Mouse (Mus musculus) testis, adult 2 months (tissue): ENCODE data around the gene Gdap1l1. TPM values are rescaled to one million over a fixed set of nuclear protein-coding genes. Genes with fewer than 3 reads are reported as not detected.

ENCODE experiments used
- H3K27ac ChIP-seq: fragments of 200-500 bp; 2 replicates; pipeline ENCODE4 v1.5.1; 2012; ENCODE audit warnings: low read depth, low read length; ENCODE audit not compliant: control insufficient read depth, insufficient read depth
- H3K27me3 ChIP-seq: fragments of 200-500 bp; 2 replicates; pipeline ENCODE4 v1.6.1; 2012; ENCODE audit warnings: mild to moderate bottlenecking, low read length, moderate library complexity; ENCODE audit not compliant: control insufficient read depth, insufficient read depth
- H3K36me3 ChIP-seq: fragments of 200-500 bp; 2 replicates; pipeline ENCODE4 v1.6.1; 2012; ENCODE audit warnings: mild to moderate bottlenecking, low read length; ENCODE audit not compliant: control insufficient read depth, insufficient read depth
- H3K4me1 ChIP-seq: fragments of 200-500 bp; 2 replicates; pipeline ENCODE4 v1.6.1; 2012; ENCODE audit warnings: low read length; ENCODE audit not compliant: control insufficient read depth, insufficient read depth
- H3K4me3 ChIP-seq: fragments of 200-500 bp; 2 replicates; pipeline ENCODE4 v1.5.1; 2012; ENCODE audit warnings: low read depth, mild to moderate bottlenecking, low read length, moderate library complexity, mixed read lengths; ENCODE audit not compliant: control insufficient read depth
- CTCF ChIP-seq: fragments of 200-500 bp; IDR thresholded peaks from 2 replicates; pipeline ENCODE4 v1.5.1; 2012; ENCODE audit warnings: low read depth, mild to moderate bottlenecking, inconsistent platforms, low read length, moderate library complexity; ENCODE audit not compliant: control insufficient read depth, insufficient read depth, insufficient replicate concordance
- POLR2A ChIP-seq: fragments of 200-500 bp; IDR thresholded peaks from 2 replicates; pipeline ENCODE4 v1.6.1; 2012; ENCODE audit warnings: low read depth, mild to moderate bottlenecking, inconsistent platforms, low read length, moderate library complexity; ENCODE audit not compliant: control insufficient read depth
- polyA plus RNA-seq: library from polyadenylated mRNA; depleted of rRNA; stranded (reverse); fragments of >200 nt; gene quantifications from 2 replicates; pipeline ENCODE4 v1.2.3, GENCODE M21; 2012; rRNA removed

The Gdap1l1 gene
- 0.16 and 0.18 TPM in 2 replicates for polyA plus RNA-seq

DNA sequence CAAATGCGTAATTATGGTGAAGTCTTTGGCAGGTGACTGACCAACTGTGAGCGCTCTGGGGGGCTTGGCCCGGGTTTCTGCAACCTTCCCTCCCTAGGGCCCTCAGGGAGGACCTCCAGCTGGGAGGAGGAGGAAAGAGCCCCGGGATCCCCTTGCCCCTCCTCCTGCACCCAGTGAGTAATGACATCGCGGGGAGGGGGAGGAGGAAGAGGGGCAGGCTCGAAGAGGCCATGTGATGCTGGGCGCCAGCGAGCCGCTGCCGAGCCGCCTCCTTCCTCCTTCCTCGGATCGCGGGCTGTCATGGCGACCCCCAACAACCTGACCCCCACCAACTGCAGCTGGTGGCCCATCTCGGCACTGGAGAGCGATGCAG lies at the start of gene Gdap1l1:
TSS of gene Gdap1l1 (plus strand) at position 231 of the 373 bp plus-strand sequence.
- H3K36me3 ChIP-seq: no peaks in the 10 kb centered on the region
- peak within 1 kb of the TSS; percentile 58 for H3K4me3 ChIP-seq
- H3K4me1 ChIP-seq: peaks cover 7% of the 10 kb centered on the region
- TF ChIP-seq POLR2A (no peak), CTCF (no peak)
- H3K27me3 ChIP-seq: no peaks in the 10 kb centered on the region
- no peak within 1 kb of the TSS for H3K27ac ChIP-seq

DNA sequence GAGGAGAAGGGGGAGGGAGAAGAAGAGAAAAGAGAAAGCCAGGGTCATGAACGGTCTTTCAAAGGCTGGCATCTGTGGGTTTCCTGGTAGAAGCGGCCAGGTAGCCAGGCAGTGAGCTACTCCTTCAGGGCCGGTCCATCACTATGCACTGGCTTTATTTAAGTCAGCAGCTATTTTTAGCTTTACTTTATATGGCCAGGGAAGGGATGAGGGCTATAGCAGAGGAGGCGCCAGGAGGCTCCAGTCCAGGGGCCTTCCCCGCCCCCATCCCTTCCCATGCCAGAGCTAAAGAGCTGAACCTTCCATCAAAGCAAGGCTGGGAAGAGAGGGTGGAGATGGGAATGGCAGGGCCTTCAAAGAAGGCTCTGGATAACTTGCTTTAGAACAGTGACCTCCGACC lies 45.8 kb upstream of the Gdap1l1 start:
- Histone ChIP-seq H3K27ac (no peak overlapping the region), H3K4me1 (peaks cover 1% of the 10 kb centered on the region), H3K4me3 (no peak overlapping the region), H3K36me3 (no peaks in the 10 kb centered on the region), H3K27me3 (no peaks in the 10 kb centered on the region)
- TF ChIP-seq POLR2A (no peak), CTCF (no peak)

DNA sequence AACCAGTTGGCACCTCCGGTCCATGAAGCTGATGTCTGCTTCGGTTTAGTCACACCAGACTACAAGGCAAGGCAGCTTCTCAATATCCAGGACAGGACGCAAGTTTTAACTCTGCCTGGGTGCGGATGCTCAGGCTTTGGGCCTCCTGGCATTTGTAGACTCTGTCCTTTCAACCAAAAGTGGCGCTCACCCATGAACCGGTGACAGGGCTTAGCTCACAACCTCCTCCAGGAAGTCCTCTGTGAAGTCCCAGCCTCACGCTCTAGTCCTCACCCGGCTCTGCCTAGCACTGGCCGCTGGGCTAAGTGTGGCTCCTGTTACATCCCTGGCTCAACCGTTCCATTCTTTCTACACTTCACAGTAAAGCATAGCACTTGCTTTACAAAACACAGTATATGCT lies 45.0 kb upstream of the Gdap1l1 start:
- H3K27me3 ChIP-seq: no peaks in the 10 kb centered on the region
- no peaks in the 10 kb centered on the region for H3K36me3 ChIP-seq
- no peak for TF ChIP-seq CTCF
- no peak for TF ChIP-seq POLR2A
- no peak overlapping the region for H3K4me3 ChIP-seq
- H3K4me1 ChIP-seq: peaks cover 9% of the 10 kb centered on the region
- no peak overlapping the region for H3K27ac ChIP-seq

DNA sequence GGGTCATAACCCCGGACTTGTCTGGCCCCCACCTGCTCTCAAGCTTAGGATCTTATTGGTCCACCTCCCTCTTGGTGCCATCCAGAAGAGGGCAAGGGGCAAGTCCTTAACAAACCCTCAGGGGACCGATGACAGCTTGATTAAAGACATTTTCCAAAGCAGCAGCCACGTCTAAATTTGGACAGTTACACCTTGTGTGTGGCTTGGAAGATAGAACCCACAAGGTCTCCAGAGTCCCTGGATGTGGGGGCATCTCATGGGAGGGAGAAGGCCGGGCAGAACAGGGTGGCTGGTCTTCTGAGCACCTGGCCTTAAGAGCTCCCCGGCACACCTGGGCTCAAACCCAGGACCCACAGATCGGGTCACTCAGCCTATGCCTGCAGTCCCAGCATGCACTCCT lies 44.3 kb upstream of the Gdap1l1 start:
- Histone ChIP-seq H3K4me3 (no peak overlapping the region), H3K36me3 (no peaks in the 10 kb centered on the region), H3K27ac (no peak overlapping the region), H3K27me3 (no peaks in the 10 kb centered on the region), H3K4me1 (peaks cover 13% of the 10 kb centered on the region)
- TF ChIP-seq POLR2A (no peak), CTCF (no peak)

DNA sequence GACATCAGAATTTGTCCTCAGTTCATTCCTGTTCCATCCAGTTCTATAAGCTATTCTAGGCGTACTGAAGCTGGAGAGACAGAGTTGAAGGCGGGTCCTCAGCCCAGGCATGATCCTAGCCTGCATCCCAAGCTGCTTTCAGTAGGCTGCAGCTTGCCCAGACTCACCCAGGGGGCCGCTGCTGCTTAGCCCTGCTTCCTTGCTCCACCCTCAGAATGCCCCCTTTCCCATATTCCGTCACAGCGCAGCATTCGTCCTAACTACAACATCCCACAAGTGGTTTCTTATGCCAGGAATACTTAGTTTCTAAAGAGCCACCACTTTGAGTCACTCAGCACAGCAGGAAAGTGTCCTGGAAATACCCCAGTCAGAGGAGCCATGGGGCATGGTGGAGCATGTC lies 43.3 kb upstream of the Gdap1l1 start:
- TF ChIP-seq POLR2A (no peak), CTCF (no peak)
- H3K27me3 ChIP-seq: no peaks in the 10 kb centered on the region
- H3K27ac ChIP-seq: no peak overlapping the region
- H3K36me3 ChIP-seq: no peaks in the 10 kb centered on the region
- H3K4me3 ChIP-seq: no peak overlapping the region
- peaks cover 16% of the 10 kb centered on the region for H3K4me1 ChIP-seq

DNA sequence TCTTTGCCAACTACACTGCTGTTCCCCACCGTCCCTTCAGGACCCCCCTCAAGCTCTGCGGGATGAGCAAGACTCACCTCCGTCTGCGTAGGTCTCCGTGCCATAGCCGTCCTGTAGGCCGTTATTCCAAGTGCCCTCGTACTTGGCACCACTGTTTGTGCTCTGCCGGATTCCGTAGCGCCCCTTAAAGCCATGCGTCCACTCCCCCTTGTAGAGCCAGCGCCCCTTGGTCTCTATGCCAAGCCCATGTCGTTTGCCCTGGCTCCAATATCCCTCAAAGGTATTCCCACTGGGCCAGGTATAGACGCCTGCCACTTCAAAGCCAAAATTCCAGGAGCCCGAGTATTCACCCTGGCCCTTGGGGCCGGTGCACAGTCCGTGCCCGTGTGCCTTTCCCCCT lies 41.2 kb upstream of the Gdap1l1 start:
- Histone ChIP-seq H3K27ac (no peak overlapping the region), H3K4me3 (peak overlapping the region; percentile 47)
- TF ChIP-seq CTCF (no peak), POLR2A (no peak; the same call in 1 of the 2 replicates)

DNA sequence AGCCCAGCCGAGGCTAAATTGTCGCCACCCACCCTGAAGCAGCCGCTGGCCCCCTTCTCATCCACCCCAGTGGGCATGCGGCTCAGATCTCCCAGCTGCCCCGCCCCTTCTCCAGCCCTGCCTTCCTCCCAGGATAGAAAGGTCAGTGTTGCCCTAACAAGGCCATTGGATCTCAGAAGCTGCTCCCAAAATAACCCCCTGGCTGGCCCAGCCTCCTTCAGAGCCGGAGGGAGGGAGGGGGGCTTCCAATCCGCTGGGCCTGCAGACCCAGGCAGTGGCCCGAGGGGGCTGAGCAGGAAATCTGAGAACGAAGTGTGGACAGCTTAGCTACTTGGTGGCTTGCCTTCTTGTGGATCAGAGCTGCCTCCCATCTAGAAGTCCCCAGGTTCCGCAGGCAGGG lies 40.4 kb upstream of the Gdap1l1 start, which contains the start of gene Jph2:
TSS of gene Jph2 (minus strand) at position 89 of the 400 bp plus-strand sequence.
- peak within 1 kb of the TSS; percentile 77 for H3K27ac ChIP-seq
- peaks cover 16% of the 10 kb centered on the region for H3K4me1 ChIP-seq
- no peaks in the 10 kb centered on the region for H3K36me3 ChIP-seq
- peak within 1 kb of the TSS; percentile 47 for H3K4me3 ChIP-seq
- TF ChIP-seq CTCF (no peak), POLR2A (no peak)
- no peaks in the 10 kb centered on the region for H3K27me3 ChIP-seq

More for the DNA sequence above, 41.2 kb upstream of the Gdap1l1 start:
- no peaks in the 10 kb centered on the region for H3K36me3 ChIP-seq
- peaks cover 16% of the 10 kb centered on the region for H3K4me1 ChIP-seq
- no peaks in the 10 kb centered on the region for H3K27me3 ChIP-seq

GRCm38 (mm10) chr2:163398770-163399169 lies 39.5 kb upstream of the Gdap1l1 start:
- Histone ChIP-seq H3K4me3 (no peak overlapping the region), H3K36me3 (no peaks in the 10 kb centered on the region), H3K27ac (peak overlapping the region; percentile 18), H3K27me3 (no peaks in the 10 kb centered on the region), H3K4me1 (peaks cover 16% of the 10 kb centered on the region)
- no peak for TF ChIP-seq CTCF
- TF ChIP-seq POLR2A: no peak
